8 mouse cellular contexts compared by ENCODE assay signal in the genomic region with DNA sequence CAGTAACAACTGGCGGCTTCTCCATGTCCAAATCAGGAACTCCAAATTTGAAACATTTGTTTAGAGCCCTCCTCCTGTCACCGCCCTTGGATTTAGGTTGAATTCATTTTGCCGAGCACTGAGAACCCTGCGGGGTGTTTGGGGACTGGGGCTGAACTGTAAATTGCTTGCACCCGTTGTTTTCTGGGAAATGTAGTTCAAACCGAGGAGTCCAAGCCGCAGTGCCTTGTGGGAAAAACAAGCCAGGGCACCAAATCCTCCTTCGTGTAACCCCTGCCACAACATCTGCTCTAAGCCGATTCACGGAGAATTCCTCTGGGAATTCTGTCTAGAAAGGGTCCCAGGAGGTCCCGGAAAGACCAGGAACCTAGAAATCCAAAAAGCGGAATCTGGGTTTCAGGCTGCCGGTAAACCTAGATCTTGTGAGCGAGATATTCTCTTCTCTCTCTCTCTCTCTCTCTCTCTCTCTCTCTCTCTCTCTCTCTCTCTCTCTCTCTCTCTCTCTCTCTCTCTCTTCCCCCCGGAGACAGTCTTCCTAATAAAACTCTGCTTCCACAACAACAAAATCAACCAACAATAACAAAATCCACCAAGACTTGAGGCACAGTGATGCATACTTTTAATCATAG. TPM values are rescaled to one million over a fixed set of nuclear protein-coding genes. Genes with fewer than 3 reads are reported as not detected.
DNase-seq lines count a peak whose midpoint lies in the region; ATAC-seq and TF ChIP-seq lines count a peak whose summit lies in the region.

No protein-coding gene starts in this region.

- ATAC-seq in embryonic facial prominence, embryonic 12.5 days (ENCODE audit: insufficient number of reproducible peaks, insufficient read depth, low FRiP score, low TSS enrichment): peak; percentile 42; the same call in 1 of the 2 replicates
- ATAC-seq in limb, embryonic 11.5 days (ENCODE audit: insufficient number of reproducible peaks, low FRiP score, low TSS enrichment, low read depth): peak; percentile 52; the same call in 1 of the 2 replicates
- peak; percentile 70; the same call in 1 of the 2 replicates for ATAC-seq in midbrain, embryonic 14.5 days (ENCODE audit: low FRiP score, low TSS enrichment)

- H3K4me2 ChIP-seq in embryonic facial prominence, embryonic 12.5 days (replicated peaks): peak overlapping the region; percentile 74
- peak overlapping the region; percentile 74 for H3K4me2 ChIP-seq in limb, embryonic 11.5 days (ENCODE audit: low read depth, severe bottlenecking)
- H3K4me2 ChIP-seq in midbrain, embryonic 14.5 days (ENCODE audit: low read length): peak overlapping the region; percentile 58

- peak overlapping the region; percentile 55 for H3K9ac ChIP-seq in embryonic facial prominence, embryonic 12.5 days
- H3K9ac ChIP-seq in limb, embryonic 11.5 days (ENCODE audit: low read length): peak overlapping the region; percentile 55; the same call in 1 of the 2 replicates
- peak overlapping the region; percentile 50 for H3K9ac ChIP-seq in midbrain, embryonic 14.5 days (replicated peaks; ENCODE audit: low read length)

- 0% methylated on average over 15 of the region's 15 CpGs for WGBS in embryonic facial prominence, embryonic 12.5 days
- WGBS in limb, embryonic 11.5 days: 2% methylated on average over 14 of the region's 15 CpGs
- 1% methylated on average over 15 of the region's 15 CpGs for WGBS in midbrain, embryonic 14.5 days
- under 1% methylated on average over 15 of the region's 15 CpGs for WGBS in spleen, adult 2 months

- peak overlapping the region; percentile 77 for H3K4me3 ChIP-seq in embryonic facial prominence, embryonic 12.5 days
- peak overlapping the region; percentile 67 for H3K4me3 ChIP-seq in limb, embryonic 11.5 days (ENCODE audit: low read depth, low read length)
- peak overlapping the region; percentile 63 for H3K4me3 ChIP-seq in midbrain, embryonic 14.5 days (replicated peaks; ENCODE audit: low read depth, low read length)
- peak overlapping the region; percentile 58 for H3K4me3 ChIP-seq in spleen, adult 2 months (ENCODE audit: extremely low read depth, insufficient read depth, insufficient read length)

- DNase-seq in 3134 (ENCODE audit: extremely low read depth, insufficient read length, low spot score): peak; percentile 69
- DNase-seq in adrenal gland, postnatal 25 days: peak; percentile 69
- peak; percentile 98 for DNase-seq in heart, adult 11 months
- peak; percentile 88 for DNase-seq in kidney, adult 18-20 months
- DNase-seq in limb, embryonic 11.5 days (ENCODE audit: low spot score): peak; percentile 83
- peak; percentile 93 for DNase-seq in midbrain, embryonic 14.5 days
- peak; percentile 57 to 80 for DNase-seq in spleen, adult 2 months (ENCODE audit: low read depth in 1 of 2, low spot score in 2 of 2)

- peaks cover 14% of the 10 kb centered on the region for H3K4me1 ChIP-seq in embryonic facial prominence, embryonic 12.5 days
- peaks cover 3% of the 10 kb centered on the region; the same call in 1 of the 2 replicates for H3K4me1 ChIP-seq in limb, embryonic 11.5 days (ENCODE audit: control insufficient read depth, insufficient read depth, low read length)
- peaks cover 10% of the 10 kb centered on the region for H3K4me1 ChIP-seq in midbrain, embryonic 14.5 days (ENCODE audit: control insufficient read depth, insufficient read depth, low read length)
- H3K4me1 ChIP-seq in spleen, adult 2 months (ENCODE audit: control insufficient read depth, insufficient read depth, insufficient read length): peaks cover 6% of the 10 kb centered on the region; the same call in 1 of the 2 replicates

- no peaks in the 10 kb centered on the region for H3K27me3 ChIP-seq in embryonic facial prominence, embryonic 12.5 days
- H3K27me3 ChIP-seq in limb, embryonic 11.5 days (ENCODE audit: control insufficient read depth, insufficient read depth, low read length): no peaks in the 10 kb centered on the region
- H3K27me3 ChIP-seq in midbrain, embryonic 14.5 days (ENCODE audit: control insufficient read depth, insufficient read depth, low read length): no peaks in the 10 kb centered on the region
- no peaks in the 10 kb centered on the region for H3K27me3 ChIP-seq in spleen, adult 2 months (ENCODE audit: control insufficient read depth, insufficient read depth, low read length)

- no peak for TF ChIP-seq CTCF in spleen, adult 2 months (IDR thresholded peaks at IDR 0.05; ENCODE audit: extremely low read depth, insufficient read depth, insufficient read length, insufficient replicate concordance)

- TF ChIP-seq POLR2A in spleen, adult 2 months (IDR thresholded peaks at IDR 0.05; ENCODE audit: low read depth, low read length): no peak

- H3K36me3 ChIP-seq in embryonic facial prominence, embryonic 12.5 days: peaks cover 10% of the 10 kb centered on the region
- no peaks in the 10 kb centered on the region for H3K36me3 ChIP-seq in limb, embryonic 11.5 days (ENCODE audit: control insufficient read depth, insufficient read depth, low read length)
- H3K36me3 ChIP-seq in midbrain, embryonic 14.5 days (ENCODE audit: control insufficient read depth, insufficient read depth, low read length): peaks cover 4% of the 10 kb centered on the region
- 0 out of 2 replicates have a peak, but pooled peaks cover 4% of the 10 kb centered on the region for H3K36me3 ChIP-seq in spleen, adult 2 months (ENCODE audit: control insufficient read depth, insufficient read depth, low read length)

- H3K9me3 ChIP-seq in embryonic facial prominence, embryonic 12.5 days: no peaks in the 10 kb centered on the region
- no peaks in the 10 kb centered on the region for H3K9me3 ChIP-seq in limb, embryonic 11.5 days (ENCODE audit: control insufficient read depth, low read length)
- H3K9me3 ChIP-seq in midbrain, embryonic 14.5 days (ENCODE audit: control insufficient read depth, low read length): no peaks in the 10 kb centered on the region

- H3K27ac ChIP-seq in embryonic facial prominence, embryonic 12.5 days: no peak overlapping the region; the same call in 1 of the 2 replicates
- no peak overlapping the region for H3K27ac ChIP-seq in limb, embryonic 11.5 days (replicated peaks; ENCODE audit: low read depth, low read length)
- H3K27ac ChIP-seq in midbrain, embryonic 14.5 days (replicated peaks; ENCODE audit: low read depth, low read length): peak overlapping the region; percentile 58
- H3K27ac ChIP-seq in spleen, adult 2 months (ENCODE audit: insufficient read depth, low read length): peak overlapping the region; percentile 55

RNA-seq across cellular contexts. Expression of gene Zfp84, which starts 1.2 kb away (rescaled TPM):
- 16.2 and 18.5 TPM in 2 replicates for total RNA-seq in adrenal gland, postnatal 25 days (2021)
- polyA plus RNA-seq in embryonic facial prominence, embryonic 12.5 days (2016; fragmentation: Nextera tagmentation; extraction: Ambion mirVana): 12.6 and 14.6 TPM in 2 replicates
- polyA plus RNA-seq in limb, embryonic 11.5 days (2014; fragmentation: Nextera tagmentation; extraction: Ambion mirVana): 13.6 and 13.8 TPM in 2 replicates
- 20.0 and 21.0 TPM in 2 replicates for polyA plus RNA-seq in midbrain, embryonic 14.5 days (2014; fragmentation: Nextera tagmentation; extraction: Ambion mirVana)
- polyA plus RNA-seq in spleen, adult 2 months (2012; rRNA removed): 3.2 and 3.4 TPM in 2 replicates

RNA-seq across cellular contexts. Expression of gene Zfp30, which starts 16.6 kb away (rescaled TPM):
- 3.4 and 4.4 TPM in 2 replicates for total RNA-seq in adrenal gland, postnatal 25 days (2021)
- polyA plus RNA-seq in embryonic facial prominence, embryonic 12.5 days (2016; fragmentation: Nextera tagmentation; extraction: Ambion mirVana): 10.8 and 11.1 TPM in 2 replicates
- 8.9 and 9.0 TPM in 2 replicates for polyA plus RNA-seq in limb, embryonic 11.5 days (2014; fragmentation: Nextera tagmentation; extraction: Ambion mirVana)
- 16.0 and 16.2 TPM in 2 replicates for polyA plus RNA-seq in midbrain, embryonic 14.5 days (2014; fragmentation: Nextera tagmentation; extraction: Ambion mirVana)
- 0.69 and 0.74 TPM in 2 replicates for polyA plus RNA-seq in spleen, adult 2 months (2012; rRNA removed)

RNA-seq across cellular contexts. Expression of gene Catsperg2, which starts 40.3 kb away (rescaled TPM):
- not detected in 2 replicates for total RNA-seq in adrenal gland, postnatal 25 days (2021)
- polyA plus RNA-seq in embryonic facial prominence, embryonic 12.5 days (2016; fragmentation: Nextera tagmentation; extraction: Ambion mirVana): not detected in 2 replicates
- polyA plus RNA-seq in limb, embryonic 11.5 days (2014; fragmentation: Nextera tagmentation; extraction: Ambion mirVana): not detected in 2 replicates
- polyA plus RNA-seq in midbrain, embryonic 14.5 days (2014; fragmentation: Nextera tagmentation; extraction: Ambion mirVana): 0.55 and 0.77 TPM in 2 replicates
- polyA plus RNA-seq in spleen, adult 2 months (2012; rRNA removed): 0.13 and 0.20 TPM in 2 replicates

RNA-seq across cellular contexts. Expression of gene Zfp790, which starts 48.7 kb away (rescaled TPM):
- 13.7 and 18.7 TPM in 2 replicates for total RNA-seq in adrenal gland, postnatal 25 days (2021)
- 17.0 and 20.0 TPM in 2 replicates for polyA plus RNA-seq in embryonic facial prominence, embryonic 12.5 days (2016; fragmentation: Nextera tagmentation; extraction: Ambion mirVana)
- 17.1 and 19.5 TPM in 2 replicates for polyA plus RNA-seq in limb, embryonic 11.5 days (2014; fragmentation: Nextera tagmentation; extraction: Ambion mirVana)
- polyA plus RNA-seq in midbrain, embryonic 14.5 days (2014; fragmentation: Nextera tagmentation; extraction: Ambion mirVana): 20.6 and 35.1 TPM in 2 replicates
- 1.2 and 1.5 TPM in 2 replicates for polyA plus RNA-seq in spleen, adult 2 months (2012; rRNA removed)

Comparison
In these comparisons a context has a peak if more than half of its experiments do, and no peak if none do; other contexts are left out.
1. H3K27ac ChIP-seq: peak in midbrain, embryonic 14.5 days (single experiment) and spleen, adult 2 months (single experiment); none in embryonic facial prominence, embryonic 12.5 days (single experiment) and limb, embryonic 11.5 days (single experiment).
2. Peak in every context shown above with its lines, with median percentiles within 50 percentile points of each other: DNase-seq, ATAC-seq, H3K4me2 ChIP-seq, H3K4me3 ChIP-seq and H3K9ac ChIP-seq.